Mouse (Mus musculus) Patski (cell line): Measurements from ENCODE around the gene Dpp6. TPM values are rescaled to one million over a fixed set of nuclear protein-coding genes. Genes with fewer than 3 reads are reported as not detected.

Experiments
- ATAC-seq: fragments of 100-300 bp; one replicate; pipeline ENCODE4 v1.8.0; 2021
- CTCF ChIA-PET: fragments of 350-600 bp; sonication (Branson Sonifier 250); formaldehyde crosslinking; loops from one replicate; lab custom pipeline; 2022; ENCODE audit warnings: inconsistent platforms; lab: Charles Lee
- POLR2A ChIA-PET: fragments of 350-600 bp; sonication (Branson Sonifier 250); formaldehyde crosslinking; loops from one replicate; lab custom pipeline; 2022; ENCODE audit warnings: antibody characterized with exemption, inconsistent platforms; lab: Charles Lee
- DNase-seq: peaks from one replicate; pipeline ENCODE4 v3.0.0-alpha.2; 2011; ENCODE audit warnings: low read depth, low spot score
- H3K27me3 ChIP-seq: fragments of 371-371 bp; one replicate; pipeline ENCODE4 v1.5.1; 2021
- CTCF ChIP-seq: fragments of 100-300 bp; IDR thresholded peaks from one replicate; pipeline ENCODE4 v1.5.1; 2021
- in situ Hi-C: fragments of 300-500 bp; cut with MboI; formaldehyde crosslinking; loops from 3 replicates; pipeline ENCODE4 v1.11.1; 2018; ENCODE audit warnings: low pct_unique_long_range_greater_than_20kb, mixed read lengths
- polyA plus RNA-seq: library from polyadenylated mRNA; unstranded; gene quantifications from one replicate; pipeline ENCODE4 v1.2.3, GENCODE M21; 2021

Dpp6 gene
- polyA plus RNA-seq, 1 experiment from 2014 or later = 0.56 TPM

GRCm38 (mm10) chr5:27250906-27251305 lies 433.9 kb downstream of the Dpp6 start:
- in situ Hi-C loops = no loop called here
- no peak for ATAC-seq
- no peak for TF ChIP-seq CTCF
- H3K27me3 ChIP-seq = no peaks in the 10 kb centered on the region
- no peak for DNase-seq
- ChIA-PET CTCF (no interaction called here), POLR2A (no interaction called here)

GRCm38 (mm10) chr5:27251361-27251760 lies 434.4 kb downstream of the Dpp6 start:
- no peaks in the 10 kb centered on the region for H3K27me3 ChIP-seq
- POLR2A ChIA-PET = no interaction called here
- in situ Hi-C loops = no loop called here
- DNase-seq (no peak), ATAC-seq (no peak)
- CTCF ChIA-PET = no interaction called here
- no peak for TF ChIP-seq CTCF

- in situ Hi-C loops = no loop called here
- ChIA-PET CTCF (interaction anchor here (0.7 to 0.9 kb wide), 2 partner anchors 10 to 11 kb away, joined by 3 read pairs; no protein-coding TSS in a partner anchor), POLR2A (no interaction called here)
- no peaks in the 10 kb centered on the region for H3K27me3 ChIP-seq
- no peak for ATAC-seq
- DNase-seq = no peak
- no peak for TF ChIP-seq CTCF
These were observed 438.2 kb downstream of the Dpp6 start for GRCm38 (mm10) chr5:27255247-27255646.

- ATAC-seq = no peak
- TF ChIP-seq CTCF = no peak
- CTCF ChIA-PET = no interaction called here
- no peaks in the 10 kb centered on the region for H3K27me3 ChIP-seq
- no peak for DNase-seq
- in situ Hi-C loops = no loop called here
- POLR2A ChIA-PET = no interaction called here
These were observed 441.6 kb downstream of the Dpp6 start for GRCm38 (mm10) chr5:27258636-27259035.

GRCm38 (mm10) chr5:27261746-27262727 lies 445.0 kb downstream of the Dpp6 start:
- TF ChIP-seq CTCF = no peak
- in situ Hi-C loops = no loop called here
- POLR2A ChIA-PET = no interaction called here
- no peaks in the 10 kb centered on the region for H3K27me3 ChIP-seq
- ATAC-seq (no peak), DNase-seq (no peak)
- CTCF ChIA-PET = no interaction called here

- no peaks in the 10 kb centered on the region for H3K27me3 ChIP-seq
- ChIA-PET CTCF (no interaction called here), POLR2A (no interaction called here)
- ATAC-seq (no peak), DNase-seq (no peak)
- no peak for TF ChIP-seq CTCF
- in situ Hi-C loops = no loop called here
These were observed 445.7 kb downstream of the Dpp6 start for GRCm38 (mm10) chr5:27262751-27263150.

GRCm38 (mm10) chr5:27265281-27265680 lies 448.3 kb downstream of the Dpp6 start:
- no peak for TF ChIP-seq CTCF
- DNase-seq = no peak
- in situ Hi-C loops = no loop called here
- no peaks in the 10 kb centered on the region for H3K27me3 ChIP-seq
- ChIA-PET CTCF (interaction anchor here (1.3 kb wide), 1 partner anchor 10 kb away, joined by 3 read pairs; no protein-coding TSS in a partner anchor), POLR2A (no interaction called here)
- no peak for ATAC-seq

- ATAC-seq (no peak), DNase-seq (no peak)
- TF ChIP-seq CTCF = no peak
- no peaks in the 10 kb centered on the region for H3K27me3 ChIP-seq
- ChIA-PET CTCF (no interaction called here), POLR2A (no interaction called here)
- in situ Hi-C loops = no loop called here
These were observed 454.3 kb downstream of the Dpp6 start for GRCm38 (mm10) chr5:27271336-27271735.

- in situ Hi-C loops = no loop called here
- TF ChIP-seq CTCF = no peak
- POLR2A ChIA-PET = no interaction called here
- ATAC-seq (no peak), DNase-seq (no peak)
- no peaks in the 10 kb centered on the region for H3K27me3 ChIP-seq
- CTCF ChIA-PET = no interaction called here
These were observed 457.9 kb downstream of the Dpp6 start for GRCm38 (mm10) chr5:27274781-27275395.

GRCm38 (mm10) chr5:27275871-27276270 lies 458.9 kb downstream of the Dpp6 start:
- DNase-seq (no peak), ATAC-seq (no peak)
- ChIA-PET CTCF (no interaction called here), POLR2A (no interaction called here)
- in situ Hi-C loops = no loop called here
- H3K27me3 ChIP-seq = no peaks in the 10 kb centered on the region
- no peak for TF ChIP-seq CTCF

- in situ Hi-C loops = no loop called here
- DNase-seq = no peak
- ATAC-seq = no peak
These were observed 461.2 kb downstream of the Dpp6 start for GRCm38 (mm10) chr5:27278120-27278645.

More at GRCm38 (mm10) chr5:27278120-27278645, 461.2 kb downstream of the Dpp6 start:
- ChIA-PET POLR2A (no interaction called here), CTCF (no interaction called here)
- H3K27me3 ChIP-seq = no peaks in the 10 kb centered on the region
- no peak for TF ChIP-seq CTCF
